Mouse (Mus musculus): ENCODE measurements around the gene Nutf2.

- TF ChIP-seq CTCF (conservative IDR thresholded peaks at IDR 0.05; ENCODE audit: insufficient read depth, insufficient read length, low read depth, low read length) (no peak), POLR2A (IDR thresholded peaks at IDR 0.05; ENCODE audit: low read depth, low read length) (no peak)
Measured at GRCm38 (mm10) chr8:105811543-105811942, 48.8 kb upstream of the Nutf2 start.
